In the genomic region with DNA sequence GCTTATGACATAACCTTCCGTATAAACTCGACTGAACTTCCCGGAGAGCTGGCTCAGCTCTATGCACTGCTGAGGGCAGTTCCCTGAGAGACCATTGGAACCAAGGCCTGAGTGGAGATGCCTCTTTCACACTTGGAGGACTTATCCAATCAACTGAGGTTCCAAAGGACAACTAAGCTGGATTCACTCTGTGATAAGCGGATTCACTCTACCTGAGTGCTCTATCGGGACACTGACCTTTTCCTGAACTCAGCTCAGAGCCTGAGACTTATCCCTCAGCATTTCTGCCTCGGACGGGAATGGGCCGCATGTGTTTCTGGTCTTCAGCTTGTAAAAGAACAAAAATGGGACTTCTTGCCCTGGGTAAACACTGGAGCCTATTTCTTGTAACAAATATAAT, we compare ENCODE assay signal across 16 mouse cellular contexts.
"Had no signal": no experiment of that assay in that cellular context is flagged by ENCODE, and none has a peak within 500 bp of the region (broad histone marks: within the 10 kb centered on the region; RNA-seq: fewer than 3 reads in every experiment).

No protein-coding gene starts in this region.

- DNase-seq: heart, adult 2 months; heart, postnatal 10 days; heart, postnatal 14 days; heart, postnatal 36 days; heart, postnatal 4 days; kidney, adult 11 months; kidney, adult 18-20 months; kidney, adult 2 months; kidney, adult 8-10 months; kidney, adult 9 months; kidney, postnatal 10 days; kidney, postnatal 14 days; kidney, postnatal 25 days; kidney, postnatal 36 days; kidney, postnatal 4 days; layer of hippocampus, adult 9-11 months had no signal
